Mouse (Mus musculus): ENCODE results near the gene Rbfox1. TPM values are rescaled to one million over a fixed set of nuclear protein-coding genes. Genes with fewer than 3 reads are reported as not detected.

Rbfox1 gene
- total RNA-seq, 2 experiments from 2014 or later, result 42.1 to 47.4 TPM

- intact Hi-C loops (cut with DNase I), result no loop called here
These were observed 1079.8 kb downstream of the Rbfox1 start for GRCm38 (mm10) chr16:6964720-6965583.

GRCm38 (mm10) chr16:6969986-6970385 lies 1084.8 kb downstream of the Rbfox1 start:
- intact Hi-C loops (cut with DNase I), result no loop called here

More at GRCm38 (mm10) chr16:6964720-6965583, 1079.8 kb downstream of the Rbfox1 start:
- no peak for DNase-seq

DNA sequence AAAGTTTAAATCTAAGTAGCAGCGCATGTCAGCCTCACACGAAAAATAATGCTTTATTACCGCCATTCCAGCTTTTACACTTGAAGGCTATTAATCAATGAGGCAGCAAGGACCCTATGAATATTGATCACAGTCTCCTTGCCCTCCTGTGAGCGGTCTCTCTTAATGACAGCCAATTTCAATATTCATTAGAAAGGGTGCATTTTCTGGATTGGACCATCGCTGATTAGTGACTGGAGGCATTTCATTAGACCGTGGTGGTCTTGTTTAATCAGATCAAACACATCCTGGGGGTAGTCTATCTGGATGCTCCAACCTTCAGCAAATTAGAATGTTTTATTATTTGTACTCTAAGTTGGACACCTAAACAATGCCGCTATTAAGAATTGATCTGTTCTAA lies 1091.2 kb downstream of the Rbfox1 start:
- intact Hi-C loops (cut with DNase I), result no loop called here
- DNase-seq, result no peak

More at GRCm38 (mm10) chr16:6969986-6970385, 1084.8 kb downstream of the Rbfox1 start:
- no peak for DNase-seq

- intact Hi-C loops (cut with DNase I), result no loop called here
- no peak for DNase-seq
These were observed 1098.8 kb downstream of the Rbfox1 start for GRCm38 (mm10) chr16:6983947-6984346.

GRCm38 (mm10) chr16:6986031-6986430 lies 1100.9 kb downstream of the Rbfox1 start:
- peak; percentile 55 to 80 for DNase-seq
- intact Hi-C loops (cut with DNase I), result no loop called here

- intact Hi-C loops (cut with DNase I), result no loop called here
- no peak for DNase-seq
These were observed 1101.3 kb downstream of the Rbfox1 start for GRCm38 (mm10) chr16:6986494-6986893.

DNA sequence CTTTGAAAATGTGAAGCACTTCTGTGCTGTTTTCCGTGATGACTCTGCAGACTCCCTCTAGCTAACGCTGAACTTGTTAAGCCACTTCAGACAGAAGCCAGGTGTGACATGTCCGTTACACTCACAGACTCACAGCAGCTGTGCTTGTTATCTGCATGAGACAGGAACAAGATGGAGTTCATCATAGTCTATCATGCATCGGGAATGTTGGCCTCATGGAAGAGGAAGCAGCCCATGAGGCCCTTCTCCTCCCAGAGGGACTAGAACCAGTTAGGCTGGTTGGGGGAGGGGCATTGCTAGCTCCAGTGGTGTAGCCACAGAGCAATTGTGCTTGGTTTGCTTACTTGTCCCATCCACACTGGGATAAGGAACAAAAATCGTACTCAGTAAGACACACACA lies 1107.1 kb downstream of the Rbfox1 start:
- DNase-seq, result peak; percentile 11 to 28
- intact Hi-C loops (cut with DNase I), result no loop called here

DNA sequence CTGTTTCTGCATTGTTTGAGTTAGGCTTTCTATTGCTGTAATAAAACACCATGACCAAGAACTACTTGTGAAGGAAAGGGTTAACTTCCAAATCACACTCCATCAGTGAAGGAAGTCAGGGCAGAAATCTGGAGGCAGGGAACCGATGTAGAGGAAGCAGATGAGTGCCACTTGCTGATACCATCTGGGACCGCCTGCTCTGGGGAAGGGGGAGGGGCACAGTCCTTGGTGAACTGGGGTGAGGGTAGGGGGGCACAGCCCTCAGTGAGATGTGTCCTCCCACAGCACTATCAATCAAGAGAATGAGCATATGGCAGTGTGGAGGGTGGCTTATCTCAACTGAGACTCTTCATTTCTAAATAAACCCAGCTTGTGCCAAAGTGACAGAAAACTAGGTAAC lies 1108.0 kb downstream of the Rbfox1 start:
- DNase-seq, result no peak
- intact Hi-C loops (cut with DNase I), result no loop called here

GRCm38 (mm10) chr16:6997109-6997508 lies 1112.0 kb downstream of the Rbfox1 start:
- no peak for DNase-seq
- intact Hi-C loops (cut with DNase I), result no loop called here

DNA sequence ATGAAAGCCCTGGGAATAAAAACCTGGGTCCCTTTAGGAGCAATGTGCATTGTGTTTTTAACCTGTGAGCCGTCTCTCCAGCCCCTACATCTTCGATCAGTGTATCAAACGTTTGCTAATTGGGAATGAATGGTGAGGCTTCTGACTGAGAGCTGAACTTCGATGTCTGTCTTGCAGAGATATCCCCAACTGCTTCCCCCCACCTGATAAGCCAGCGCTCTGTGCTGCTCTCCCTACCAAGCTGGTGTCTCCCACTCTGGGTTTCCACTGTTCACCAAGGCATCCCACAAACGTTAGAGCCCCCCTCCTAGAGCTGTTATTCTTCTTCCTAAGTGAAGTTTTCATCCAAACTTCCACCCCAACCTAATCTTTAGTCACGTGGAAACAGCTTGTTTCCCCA lies 1112.7 kb downstream of the Rbfox1 start:
- intact Hi-C loops (cut with DNase I), result no loop called here
- DNase-seq, result no peak

GRCm38 (mm10) chr16:7004565-7004964 lies 1119.4 kb downstream of the Rbfox1 start:
- DNase-seq, result no peak
- intact Hi-C loops (cut with DNase I), result no loop called here

- intact Hi-C loops (cut with DNase I), result no loop called here
- DNase-seq, result peak; percentile 27 to 43
These were observed 1120.3 kb downstream of the Rbfox1 start for GRCm38 (mm10) chr16:7005478-7005877.

DNA sequence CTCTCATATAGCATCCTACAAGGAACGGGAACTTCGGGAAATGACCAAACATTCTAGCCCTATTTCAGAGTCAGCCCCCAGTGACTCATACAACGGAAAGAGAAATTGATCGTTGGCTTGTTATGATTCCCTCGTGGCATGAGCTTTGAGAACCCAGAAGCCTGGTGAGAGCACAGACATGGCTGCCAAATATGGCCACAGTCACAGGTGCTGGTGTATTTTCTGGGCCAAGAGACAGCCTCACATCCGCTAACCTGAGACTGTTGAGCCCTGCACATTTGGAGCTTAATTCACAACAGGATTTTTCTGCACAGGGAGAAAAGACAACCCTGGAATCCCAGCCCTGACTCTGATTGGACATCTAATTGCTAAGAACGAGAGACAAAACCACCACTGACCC lies 1132.2 kb downstream of the Rbfox1 start:
- intact Hi-C loops (cut with DNase I), result no loop called here
- DNase-seq, result no peak

DNA sequence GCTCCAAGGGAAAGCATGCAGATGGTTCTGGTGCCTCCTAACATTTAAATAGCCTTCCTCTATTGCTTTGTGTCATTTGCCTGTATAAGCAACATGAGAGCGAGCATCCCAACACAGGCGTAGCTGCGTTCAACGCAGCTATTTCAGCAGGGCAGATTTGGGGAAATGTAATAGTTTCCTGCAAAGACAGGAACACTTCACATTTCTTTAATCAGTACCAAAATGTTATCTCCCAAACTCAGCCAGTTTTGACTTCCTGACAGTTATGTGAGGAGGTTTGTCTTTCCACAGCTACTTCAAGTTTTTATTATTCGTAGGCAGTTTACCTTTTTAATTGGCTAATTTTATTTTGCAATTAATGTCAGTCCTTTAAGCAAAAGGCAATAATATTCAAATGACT lies 1149.1 kb downstream of the Rbfox1 start:
- intact Hi-C loops (cut with DNase I), result no loop called here
- no peak for DNase-seq

DNA sequence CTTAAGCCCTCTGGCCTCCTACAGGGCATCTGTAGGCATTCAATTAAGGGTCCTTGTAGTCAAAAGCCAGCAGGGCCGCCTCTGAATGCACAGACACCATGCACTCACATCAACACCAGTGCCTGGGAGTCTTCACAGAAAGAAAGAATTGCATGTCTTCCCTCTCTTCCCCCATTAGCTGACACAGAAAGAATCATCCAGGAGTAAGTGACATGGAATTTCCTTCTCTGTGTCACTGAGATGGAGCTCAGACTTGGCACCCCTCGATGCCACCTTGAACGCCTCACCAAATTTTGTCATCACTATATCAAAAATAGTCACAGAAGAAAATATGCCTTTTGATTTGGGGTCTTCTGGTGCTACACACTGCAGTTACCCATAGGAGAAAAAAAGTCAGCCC lies 1151.4 kb downstream of the Rbfox1 start:
- intact Hi-C loops (cut with DNase I), result no loop called here
- no peak for DNase-seq

GRCm38 (mm10) chr16:7036988-7037387 lies 1151.8 kb downstream of the Rbfox1 start:
- intact Hi-C loops (cut with DNase I), result no loop called here
- DNase-seq, result no peak

- no peak for DNase-seq
- intact Hi-C loops (cut with DNase I), result no loop called here
These were observed 1153.6 kb downstream of the Rbfox1 start for GRCm38 (mm10) chr16:7038639-7039260.

GRCm38 (mm10) chr16:7039404-7040367 lies 1154.5 kb downstream of the Rbfox1 start:
- intact Hi-C loops (cut with DNase I), result loop anchor here (10.0 kb wide), 1 partner anchor 195 kb away; no protein-coding TSS in a partner anchor
- DNase-seq, result no peak

- no peak for DNase-seq
- intact Hi-C loops (cut with DNase I), result loop anchor here (10.0 kb wide), 1 partner anchor 196 kb away; no protein-coding TSS in a partner anchor
These were observed 1155.5 kb downstream of the Rbfox1 start for GRCm38 (mm10) chr16:7040691-7041090.

- intact Hi-C loops (cut with DNase I), result loop anchor here (5.0 to 10.0 kb wide), 2 partner anchors 90 to 203 kb away; no protein-coding TSS in a partner anchor
These were observed 1162.3 kb downstream of the Rbfox1 start for GRCm38 (mm10) chr16:7047421-7047820.

More at GRCm38 (mm10) chr16:7047421-7047820, 1162.3 kb downstream of the Rbfox1 start:
- no peak for DNase-seq
